Mouse (Mus musculus): ENCODE data around the gene Sgo2a. TPM values are rescaled to one million over a fixed set of nuclear protein-coding genes. Genes with fewer than 3 reads are reported as not detected.
"Not testable (repeated sequence)": the region's sequence is repeated elsewhere in the genome, so short reads cannot be mapped to it uniquely, and the experiment has no call there.

Sgo2a gene
- total RNA-seq, 1 experiment from 2014 or later, result 0.67 TPM

DNA sequence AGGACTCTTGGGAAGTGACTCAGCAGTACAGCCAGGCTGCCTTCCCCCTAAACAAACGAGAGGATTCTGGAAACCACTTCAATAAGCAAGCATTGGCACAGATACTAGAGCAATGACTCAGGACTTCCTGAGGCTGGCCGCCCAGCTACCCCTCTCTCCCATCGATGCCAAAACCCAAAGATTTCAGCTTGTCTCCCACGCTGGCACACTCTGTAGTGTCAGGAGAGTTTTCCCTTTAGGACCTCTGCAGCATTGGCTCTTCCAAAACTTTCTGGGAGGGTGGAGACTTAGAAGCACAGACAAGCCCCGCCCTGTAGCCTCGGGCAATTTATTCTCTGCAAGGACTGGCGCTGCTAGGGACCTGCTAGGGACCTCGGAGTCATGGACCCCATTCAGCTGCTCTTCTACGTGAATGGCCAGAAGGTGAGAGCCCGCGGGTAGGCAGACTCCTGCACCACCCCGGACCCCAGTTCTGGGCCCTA lies 33.9 kb downstream of the Sgo2a start, which contains the start of gene Aox1:
TSS of gene Aox1 (plus strand) at position 296 of the 482 bp plus-strand sequence.
- no peak for ATAC-seq (replicated peaks; ENCODE audit: insufficient number of reproducible peaks, low FRiP score, low TSS enrichment, poor library complexity, severe bottlenecking)

DNA sequence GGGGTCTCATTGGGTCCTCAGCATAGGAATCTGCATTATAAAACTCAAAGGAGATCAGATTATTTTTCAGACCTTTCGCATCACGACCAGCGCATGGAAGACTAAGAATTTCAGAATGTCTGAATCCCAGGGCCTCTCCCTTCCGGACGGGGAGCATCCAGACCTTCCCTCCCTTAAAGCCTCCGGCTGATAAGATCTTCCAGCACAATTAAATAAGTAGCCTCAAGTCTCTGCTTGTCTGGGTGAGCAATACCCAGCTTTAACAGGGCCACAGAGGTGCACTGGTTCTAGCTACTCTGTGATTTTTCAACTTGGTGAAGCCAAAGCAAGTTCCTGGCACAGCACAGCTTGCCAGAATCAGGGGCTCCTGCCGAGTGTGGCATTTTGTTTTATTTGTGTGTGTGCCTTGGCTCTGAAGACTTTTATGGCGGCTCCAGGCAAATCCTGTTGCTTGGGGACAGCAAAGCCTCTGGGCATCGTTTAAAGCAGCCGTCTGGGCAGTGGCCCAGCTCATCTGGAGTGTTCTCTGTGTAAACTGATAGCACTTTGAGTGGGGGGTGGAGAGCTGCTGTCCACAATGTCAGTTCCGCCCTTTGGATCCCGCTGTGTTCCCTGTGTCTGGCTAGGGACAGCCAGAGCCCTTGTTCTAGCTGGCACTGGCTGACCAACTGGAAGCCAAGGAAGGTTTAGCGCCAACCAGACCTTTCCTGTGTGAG lies 34.5 kb downstream of the Sgo2a start:
- ATAC-seq (replicated peaks; ENCODE audit: insufficient number of reproducible peaks, low FRiP score, low TSS enrichment, poor library complexity, severe bottlenecking), result no peak

DNA sequence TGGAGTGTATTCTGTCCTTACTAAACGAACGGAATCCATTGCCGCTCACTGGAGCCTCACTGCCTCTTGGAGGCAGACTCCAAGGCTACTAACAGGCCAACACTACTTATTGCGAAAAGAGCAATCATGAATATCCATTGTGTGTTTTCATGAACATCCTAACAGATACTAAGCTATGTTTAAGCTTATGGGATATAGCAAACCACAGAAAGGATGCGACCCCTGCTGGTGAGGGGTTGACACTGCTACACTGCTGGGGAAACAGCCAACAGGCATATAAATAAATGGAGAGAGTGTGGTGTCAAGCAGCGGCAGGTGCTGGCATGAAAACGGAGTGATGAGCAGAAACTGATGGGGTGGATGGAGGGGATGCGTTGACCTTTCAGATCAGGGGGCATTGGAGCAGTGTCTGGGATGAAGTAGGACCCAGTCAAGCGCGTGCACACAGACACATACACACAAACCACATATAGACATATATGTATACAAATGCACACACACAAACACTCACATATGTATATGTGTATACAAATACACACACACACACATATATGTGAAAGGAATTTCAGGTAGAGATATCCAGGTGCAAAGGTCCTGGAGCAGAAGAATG lies 35.5 kb downstream of the Sgo2a start:
- peak; percentile 83 for ATAC-seq (replicated peaks; ENCODE audit: insufficient number of reproducible peaks, low FRiP score, low TSS enrichment, poor library complexity, severe bottlenecking)

DNA sequence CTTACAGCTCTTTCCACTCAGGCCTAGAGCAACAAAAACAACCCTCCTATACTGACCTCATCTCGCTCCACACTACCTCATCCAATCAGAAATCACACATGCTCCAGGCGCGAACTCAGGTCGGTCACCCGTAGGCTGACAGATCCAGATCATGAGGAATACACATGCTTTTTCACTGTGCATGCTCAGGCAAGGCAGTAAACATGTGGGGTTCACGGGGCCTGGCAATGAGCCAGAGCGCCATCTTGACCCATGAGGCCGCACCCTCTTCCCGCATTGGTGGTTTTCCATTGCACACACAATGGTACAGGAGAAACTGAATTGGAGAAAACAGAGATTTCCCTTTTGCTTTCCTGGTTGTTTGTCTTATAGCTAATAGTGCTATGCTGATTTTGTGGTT lies 41.5 kb downstream of the Sgo2a start:
- not testable (repeated sequence) for ATAC-seq (replicated peaks; ENCODE audit: insufficient number of reproducible peaks, low FRiP score, low TSS enrichment, poor library complexity, severe bottlenecking)

DNA sequence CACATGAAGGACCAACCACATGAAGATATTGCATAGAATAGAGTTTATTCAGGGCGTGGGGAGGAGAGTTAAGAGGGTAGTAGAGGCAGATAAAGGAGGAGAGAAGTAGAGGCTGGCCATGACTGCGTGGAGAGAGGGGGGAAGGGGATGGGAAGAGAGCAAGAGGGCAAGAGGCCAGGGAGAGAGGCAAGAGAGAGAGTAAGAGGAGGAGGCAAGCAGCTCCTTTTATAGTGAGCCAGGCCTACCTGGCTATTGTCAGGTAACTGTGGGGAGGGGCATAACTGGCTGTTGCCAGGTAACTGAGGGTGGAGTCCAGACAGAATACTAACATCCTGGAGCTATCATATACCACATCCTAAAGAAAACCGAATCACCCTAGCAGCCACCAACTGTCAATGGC lies 49.3 kb downstream of the Sgo2a start:
- no peak for ATAC-seq (replicated peaks; ENCODE audit: insufficient number of reproducible peaks, low FRiP score, low TSS enrichment, poor library complexity, severe bottlenecking)

DNA sequence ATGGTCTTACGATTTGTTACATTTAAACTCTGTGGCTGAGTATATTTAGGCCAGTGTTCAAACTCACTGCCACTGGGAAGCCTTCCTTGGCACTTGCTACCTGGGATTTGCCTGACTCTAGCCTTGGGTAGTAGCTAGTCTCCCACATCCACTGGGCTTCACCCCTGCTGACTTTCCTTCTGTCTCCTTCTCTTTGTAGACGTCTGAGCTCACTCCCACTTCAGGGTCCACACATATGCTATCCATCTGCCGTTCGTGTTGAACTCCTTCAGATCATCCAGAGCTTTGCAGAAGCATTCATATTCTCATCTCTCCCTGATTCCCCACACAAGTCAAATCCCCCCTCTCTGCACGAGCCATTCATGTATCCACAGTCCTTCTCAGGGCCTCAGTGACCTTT lies 49.8 kb downstream of the Sgo2a start:
- ATAC-seq (replicated peaks; ENCODE audit: insufficient number of reproducible peaks, low FRiP score, low TSS enrichment, poor library complexity, severe bottlenecking), result no peak

DNA sequence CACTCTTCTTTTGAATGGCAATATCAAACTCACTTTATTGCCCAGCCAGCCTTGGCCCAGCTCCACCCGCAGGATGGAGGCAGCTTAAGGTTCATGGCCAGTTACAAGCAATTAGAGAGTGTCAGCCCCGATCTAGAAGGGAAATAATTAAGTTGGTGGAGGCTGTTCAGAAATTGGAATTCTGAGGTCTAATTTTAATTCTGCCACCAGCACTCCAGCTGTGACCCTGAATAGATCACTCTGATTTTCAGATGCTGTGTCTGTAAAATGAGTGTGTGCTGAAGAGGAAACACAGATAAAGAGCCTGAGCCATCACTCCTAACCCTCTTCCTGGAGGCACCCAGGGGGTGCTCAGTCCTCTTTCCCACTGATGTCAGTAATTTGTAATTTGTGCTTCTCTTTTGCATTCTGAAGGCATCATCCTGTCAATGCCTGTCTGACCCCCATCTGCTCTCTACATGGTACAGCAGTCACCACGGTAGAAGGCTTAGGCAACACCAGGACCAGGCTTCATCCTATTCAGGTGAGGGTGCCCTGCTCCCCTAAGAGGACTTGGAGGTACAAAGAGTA lies 51.0 kb downstream of the Sgo2a start:
- ATAC-seq (replicated peaks; ENCODE audit: insufficient number of reproducible peaks, low FRiP score, low TSS enrichment, poor library complexity, severe bottlenecking), result no peak

DNA sequence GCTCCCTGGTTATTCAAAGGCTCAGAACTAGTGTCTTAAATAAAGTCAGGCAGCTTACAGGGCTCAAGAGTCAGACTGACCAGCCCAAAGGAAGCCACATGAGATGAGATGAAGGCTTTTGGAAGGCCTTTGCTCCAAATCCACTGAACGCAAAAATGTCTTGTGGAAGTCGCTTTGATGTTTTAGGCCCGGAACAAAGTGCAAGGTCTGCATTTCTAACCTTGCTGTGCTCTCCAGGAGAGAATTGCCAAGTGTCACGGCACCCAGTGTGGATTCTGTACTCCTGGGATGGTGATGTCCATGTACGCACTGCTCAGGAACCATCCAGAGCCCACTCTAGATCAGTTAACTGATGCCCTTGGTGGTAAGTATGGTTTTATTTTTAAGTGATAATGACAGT lies 53.4 kb downstream of the Sgo2a start:
- ATAC-seq (replicated peaks; ENCODE audit: insufficient number of reproducible peaks, low FRiP score, low TSS enrichment, poor library complexity, severe bottlenecking), result no peak

DNA sequence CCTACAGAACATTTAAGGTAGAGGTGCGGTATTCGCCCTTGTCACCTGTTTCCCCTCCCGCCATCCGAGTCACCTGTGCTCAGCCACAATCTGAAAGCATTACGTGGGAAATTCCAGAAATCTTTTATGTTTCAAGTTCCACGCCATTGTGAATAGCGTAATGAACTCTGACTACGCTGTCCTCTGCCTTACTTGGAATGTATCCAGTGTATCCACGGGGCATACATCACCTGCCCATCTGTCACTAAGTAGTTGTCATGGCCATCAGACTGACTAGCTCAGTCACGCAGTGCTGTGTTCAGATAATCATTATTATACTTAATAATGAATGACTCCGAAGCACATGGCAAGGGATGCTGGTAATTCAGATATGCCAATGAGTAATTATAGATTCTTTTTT lies 59.8 kb downstream of the Sgo2a start:
- ATAC-seq (replicated peaks; ENCODE audit: insufficient number of reproducible peaks, low FRiP score, low TSS enrichment, poor library complexity, severe bottlenecking), result no peak

DNA sequence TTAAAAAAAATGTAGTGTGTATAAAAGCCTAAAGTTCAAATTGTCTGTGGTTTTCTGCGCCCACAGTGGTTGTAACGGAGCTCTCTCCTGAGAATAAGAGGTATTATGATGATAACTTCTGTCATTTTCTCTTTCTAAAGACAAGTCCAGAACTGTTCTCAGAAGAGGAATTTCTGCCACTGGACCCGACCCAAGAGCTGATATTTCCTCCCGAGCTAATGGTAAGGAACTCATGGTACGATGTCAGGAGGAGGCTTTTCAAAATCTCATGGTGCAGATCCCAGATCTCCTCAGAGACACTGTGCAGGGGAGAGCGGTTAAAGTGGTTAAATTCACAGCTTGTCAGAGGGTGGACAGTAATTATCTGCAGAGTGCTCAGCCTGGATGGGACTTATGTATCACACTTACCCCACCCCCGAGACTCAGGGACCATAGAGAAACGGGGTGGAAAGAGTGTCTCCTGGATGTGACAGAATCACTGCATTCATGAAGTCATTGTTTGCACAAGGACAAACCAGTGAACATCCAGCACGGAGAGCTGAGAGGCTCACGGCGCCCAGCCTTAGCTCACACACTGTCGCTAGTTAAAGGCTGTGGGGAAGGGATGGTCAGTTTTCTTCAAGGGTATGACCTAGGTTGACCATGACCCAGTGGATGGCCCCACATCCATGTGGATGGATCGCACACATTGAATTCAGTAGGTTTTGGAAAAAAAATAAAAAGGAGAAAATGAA lies 60.5 kb downstream of the Sgo2a start:
- ATAC-seq (replicated peaks; ENCODE audit: insufficient number of reproducible peaks, low FRiP score, low TSS enrichment, poor library complexity, severe bottlenecking), result no peak

DNA sequence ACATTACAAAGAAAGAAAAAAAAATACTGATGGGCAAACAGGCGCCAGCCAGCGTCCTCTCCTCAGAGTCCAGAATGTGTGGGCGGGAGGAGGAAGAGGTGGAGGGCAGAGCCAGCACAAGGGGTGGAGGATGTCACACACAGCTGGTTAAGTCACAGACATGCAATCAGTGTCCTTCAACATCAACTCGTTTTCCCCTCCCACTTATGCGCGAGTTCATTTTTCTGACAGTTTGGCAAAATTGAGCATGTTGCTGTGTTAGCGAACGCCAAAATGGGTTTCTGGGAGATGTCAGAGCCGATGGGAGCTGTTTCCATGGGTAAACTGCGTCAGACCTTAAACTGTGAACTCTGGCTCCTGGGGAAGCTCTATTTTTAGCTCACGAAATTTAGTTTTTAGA lies 61.2 kb downstream of the Sgo2a start:
- no peak for ATAC-seq (replicated peaks; ENCODE audit: insufficient number of reproducible peaks, low FRiP score, low TSS enrichment, poor library complexity, severe bottlenecking)

DNA sequence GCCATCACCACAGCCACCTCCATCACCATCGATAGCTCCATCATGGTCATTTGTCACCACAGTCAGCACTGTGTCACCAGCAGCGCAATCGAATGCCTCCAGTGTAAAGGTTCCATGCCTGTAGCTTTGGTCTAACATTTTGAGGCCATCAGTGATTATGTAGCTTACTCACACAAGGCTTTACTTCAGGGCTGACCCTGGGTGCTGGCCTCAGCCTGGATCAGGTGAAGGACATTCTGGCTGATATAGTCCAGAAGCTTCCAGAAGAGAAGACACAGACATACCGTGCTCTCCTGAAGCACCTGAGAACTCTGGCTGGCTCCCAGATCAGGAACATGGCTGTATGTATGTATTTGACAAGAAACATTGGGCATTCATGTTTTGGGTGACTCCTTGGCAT lies 63.1 kb downstream of the Sgo2a start:
- ATAC-seq (replicated peaks; ENCODE audit: insufficient number of reproducible peaks, low FRiP score, low TSS enrichment, poor library complexity, severe bottlenecking), result no peak

DNA sequence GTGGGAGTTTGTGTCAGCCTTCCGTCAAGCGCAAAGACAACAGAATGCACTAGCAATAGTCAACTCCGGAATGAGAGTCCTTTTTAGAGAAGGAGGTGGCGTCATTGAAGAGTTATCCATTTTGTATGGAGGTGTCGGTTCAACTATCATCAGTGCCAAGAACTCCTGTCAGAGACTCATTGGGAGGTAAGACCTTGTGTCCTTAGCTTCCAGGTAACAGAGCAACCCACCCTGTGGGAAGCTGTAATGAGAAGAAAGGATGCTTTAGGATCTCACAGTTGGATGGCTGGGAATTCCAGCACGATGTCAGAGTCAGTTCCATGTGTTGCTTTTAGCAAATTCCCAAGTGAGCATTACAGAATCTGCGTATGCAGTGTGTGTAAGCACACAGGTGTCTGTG lies 66.4 kb downstream of the Sgo2a start:
- ATAC-seq (replicated peaks; ENCODE audit: insufficient number of reproducible peaks, low FRiP score, low TSS enrichment, poor library complexity, severe bottlenecking), result no peak

DNA sequence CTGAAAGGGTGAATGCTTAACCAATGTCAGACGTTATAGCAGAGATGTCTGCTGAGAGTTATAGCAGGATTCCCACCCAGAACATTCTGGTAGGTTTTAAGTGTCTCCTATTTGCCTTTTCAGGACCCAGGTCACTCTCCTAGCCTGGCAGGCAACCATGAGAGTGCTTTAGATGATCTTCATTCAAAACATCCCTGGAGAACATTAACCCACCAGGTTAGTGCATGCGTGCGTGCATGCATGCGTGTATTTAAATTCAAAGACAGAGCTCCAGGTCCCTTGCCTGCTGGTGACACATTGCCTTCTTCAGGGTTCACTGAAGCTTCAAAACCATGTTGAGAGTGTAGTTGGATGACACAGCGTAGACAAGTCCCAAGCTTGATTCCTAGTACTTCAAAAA lies 69.4 kb downstream of the Sgo2a start:
- no peak for ATAC-seq (replicated peaks; ENCODE audit: insufficient number of reproducible peaks, low FRiP score, low TSS enrichment, poor library complexity, severe bottlenecking)

DNA sequence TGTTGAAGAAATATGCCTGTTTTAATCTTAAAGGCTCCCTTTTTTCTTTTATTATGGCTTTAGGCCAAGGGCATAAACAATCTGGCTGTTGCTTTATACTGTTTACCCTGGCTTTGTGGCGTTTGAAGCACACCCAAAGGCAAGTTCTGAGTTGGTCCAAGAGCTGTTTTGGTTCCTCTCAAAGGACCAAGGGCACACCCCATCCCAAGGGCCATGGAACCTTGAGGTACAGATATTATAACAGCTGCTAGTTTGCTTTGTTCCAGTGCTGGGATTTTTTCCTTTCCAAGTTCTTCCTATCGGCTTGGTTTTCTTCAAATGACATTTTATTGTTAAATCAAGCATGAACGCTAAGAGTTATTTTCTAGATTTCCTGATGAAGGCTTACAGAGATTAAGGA lies 69.8 kb downstream of the Sgo2a start:
- no peak for ATAC-seq (replicated peaks; ENCODE audit: insufficient number of reproducible peaks, low FRiP score, low TSS enrichment, poor library complexity, severe bottlenecking)

DNA sequence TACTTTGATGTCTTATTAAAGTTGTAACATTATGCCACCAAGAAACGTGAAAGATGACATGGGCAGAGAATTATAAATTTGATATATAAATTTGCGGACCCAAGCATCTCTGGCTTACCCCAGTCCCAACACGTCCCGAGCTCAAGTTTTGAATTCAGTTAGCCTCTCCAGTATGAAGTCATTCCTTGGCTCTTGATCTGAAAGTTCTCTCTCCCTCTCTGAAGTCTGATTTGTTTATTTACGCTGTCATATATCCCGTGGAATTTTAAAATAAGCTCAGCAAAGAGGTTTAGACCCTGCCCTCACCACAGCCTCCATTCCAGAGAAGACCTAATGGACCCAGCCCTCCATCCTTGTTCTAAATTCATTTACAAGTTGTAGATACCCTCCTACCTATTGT lies 73.4 kb downstream of the Sgo2a start:
- ATAC-seq (replicated peaks; ENCODE audit: insufficient number of reproducible peaks, low FRiP score, low TSS enrichment, poor library complexity, severe bottlenecking), result no peak

DNA sequence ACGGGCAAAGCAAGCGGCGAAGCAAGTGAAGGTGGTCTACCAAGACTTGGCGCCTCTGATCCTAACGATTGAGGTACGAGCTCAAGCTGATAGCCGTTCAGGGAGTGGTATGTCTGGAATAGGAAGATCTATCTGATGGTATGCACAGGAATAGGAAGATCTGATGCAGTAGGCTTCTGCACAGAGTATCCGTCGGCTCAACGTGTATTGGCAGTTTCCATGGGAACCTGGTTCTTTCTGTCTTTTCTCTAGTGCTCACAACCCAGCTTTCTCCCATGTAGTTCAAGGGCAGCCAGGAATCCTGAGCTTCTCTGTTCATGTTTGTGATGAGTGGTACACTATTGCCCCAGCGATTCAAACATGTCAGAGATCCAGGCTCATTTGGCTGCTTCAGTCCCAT lies 74.3 kb downstream of the Sgo2a start:
- ATAC-seq (replicated peaks; ENCODE audit: insufficient number of reproducible peaks, low FRiP score, low TSS enrichment, poor library complexity, severe bottlenecking), result no peak

DNA sequence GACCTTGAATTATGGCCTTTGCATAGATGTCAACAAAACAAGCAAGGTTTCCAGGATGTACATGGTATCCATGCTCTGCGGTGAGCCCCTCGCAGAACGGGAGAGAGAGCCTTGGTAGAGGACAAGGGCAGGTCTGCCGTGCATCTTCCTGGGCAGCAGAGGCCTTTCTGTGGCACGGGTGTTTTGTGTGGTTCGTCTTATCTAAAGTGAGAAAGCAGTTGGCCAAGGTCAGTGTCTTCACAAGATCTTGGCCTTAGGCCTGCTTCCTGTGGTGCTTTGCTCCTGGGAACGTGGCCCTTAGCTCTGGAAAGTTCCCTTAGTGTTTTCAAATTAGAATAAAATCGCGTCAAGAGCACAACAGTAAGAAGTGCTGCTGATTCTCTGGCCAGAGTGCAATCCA lies 75.2 kb downstream of the Sgo2a start:
- no peak for ATAC-seq (replicated peaks; ENCODE audit: insufficient number of reproducible peaks, low FRiP score, low TSS enrichment, poor library complexity, severe bottlenecking)

DNA sequence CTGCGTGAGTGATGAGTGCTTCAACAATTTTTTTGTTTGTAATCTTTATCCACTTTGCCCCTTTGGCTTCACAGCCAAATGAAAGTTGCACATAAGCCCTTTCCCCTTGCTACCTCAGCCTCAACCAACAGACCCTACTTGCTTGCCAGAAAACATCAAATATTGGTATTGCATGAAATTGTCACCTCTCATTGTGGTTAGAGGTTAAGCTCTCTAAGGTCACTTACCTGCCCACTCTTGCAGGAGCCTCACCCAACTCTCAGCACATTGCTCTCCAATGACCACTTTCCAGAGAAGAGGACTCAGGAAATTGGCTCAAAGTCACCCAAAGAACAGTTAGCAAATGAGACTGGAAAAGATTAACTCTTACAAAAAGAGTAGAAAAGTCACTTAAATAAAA lies 75.7 kb downstream of the Sgo2a start:
- ATAC-seq (replicated peaks; ENCODE audit: insufficient number of reproducible peaks, low FRiP score, low TSS enrichment, poor library complexity, severe bottlenecking), result no peak

DNA sequence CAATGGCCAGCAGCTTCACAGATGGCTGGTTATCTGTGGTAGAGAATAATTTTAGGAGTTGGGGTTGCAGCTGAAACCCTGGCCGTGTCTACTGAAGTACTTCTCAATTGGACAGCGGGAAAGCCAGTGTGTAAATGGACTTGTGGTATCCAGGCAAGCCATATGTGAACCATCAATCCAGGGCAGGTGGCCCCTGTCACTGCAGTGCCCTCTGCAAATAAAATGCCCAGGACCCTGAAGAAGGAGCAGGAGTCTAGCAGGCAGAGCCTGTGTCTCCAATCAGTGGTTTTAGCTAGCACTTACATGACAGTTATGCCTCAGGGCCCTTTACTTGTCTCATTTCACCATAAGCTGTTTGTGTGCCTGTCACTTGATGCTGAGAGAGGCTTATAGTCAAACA lies 76.6 kb downstream of the Sgo2a start:
- ATAC-seq (replicated peaks; ENCODE audit: insufficient number of reproducible peaks, low FRiP score, low TSS enrichment, poor library complexity, severe bottlenecking), result no peak

Data from monocyte, adult 5-6 weeks (primary cell).